24 mouse cellular contexts compared by ENCODE assay signal in the genomic region with DNA sequence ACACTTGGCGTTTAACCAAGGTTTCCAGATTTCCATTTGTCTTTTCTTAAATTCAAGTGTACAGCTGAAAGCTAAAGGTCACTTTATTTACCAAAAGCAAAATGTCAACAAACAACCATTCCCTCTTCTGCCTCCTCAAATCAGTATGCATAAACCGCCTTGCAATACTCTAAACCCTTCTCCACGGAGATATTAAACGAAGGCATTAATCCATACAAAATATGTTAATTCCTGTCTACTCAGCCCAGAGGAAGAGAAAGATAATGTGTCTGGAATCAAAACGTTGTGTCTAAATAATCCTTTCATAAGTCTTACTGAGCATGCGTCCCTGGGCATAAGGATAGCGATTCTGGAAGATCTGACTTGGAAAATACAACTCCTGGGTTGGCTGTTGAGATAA.
"Had no signal": no experiment of that assay in that cellular context is flagged by ENCODE, and none has a peak within 500 bp of the region (broad histone marks: within the 10 kb centered on the region; RNA-seq: fewer than 3 reads in every experiment).

No protein-coding gene starts in this region.

- H3K27ac ChIP-seq: intestine, embryonic 15.5 days; kidney, embryonic 15.5 days; left cerebral cortex, adult 2 months; limb, embryonic 12.5 days; limb, embryonic 15.5 days; liver, embryonic 14.5 days; macrophage; neural tube, embryonic 12.5 days; neural tube, embryonic 15.5 days had no signal

- H3K9me3 ChIP-seq: intestine, embryonic 15.5 days; kidney, embryonic 15.5 days; limb, embryonic 12.5 days; limb, embryonic 15.5 days; neural tube, embryonic 12.5 days; neural tube, embryonic 15.5 days had no signal

- H3K9ac ChIP-seq: intestine, embryonic 15.5 days; kidney, embryonic 15.5 days; limb, embryonic 12.5 days; limb, embryonic 15.5 days; liver, embryonic 14.5 days; liver, postnatal 0 days; lung, embryonic 14.5 days; neural tube, embryonic 12.5 days; neural tube, embryonic 15.5 days had no signal

- H3K27me3 ChIP-seq: intestine, embryonic 15.5 days; kidney, embryonic 15.5 days; limb, embryonic 12.5 days; limb, embryonic 15.5 days; neural tube, embryonic 12.5 days; neural tube, embryonic 15.5 days had no signal

- H3K36me3 ChIP-seq: intestine, embryonic 15.5 days; kidney, embryonic 15.5 days; limb, embryonic 12.5 days; limb, embryonic 15.5 days; neural tube, embryonic 12.5 days; neural tube, embryonic 15.5 days had no signal

- DNase-seq: kidney, adult 11 months; kidney, adult 8-10 months; kidney, postnatal 10 days; kidney, postnatal 36 days; layer of hippocampus, postnatal 36 days; left cerebral cortex, postnatal 4 days; liver, postnatal 0 days; lung, embryonic 14.5 days; right cerebral cortex, adult 18-20 months; right cerebral cortex, postnatal 14 days; spleen, adult 18-20 months; thymus, adult 18-20 months; thymus, postnatal 36 days had no signal

- H3K4me3 ChIP-seq: intestine, embryonic 15.5 days; kidney, embryonic 15.5 days; left cerebral cortex, adult 2 months; limb, embryonic 12.5 days; limb, embryonic 15.5 days; neural tube, embryonic 12.5 days; neural tube, embryonic 15.5 days had no signal

- H3K4me2 ChIP-seq: intestine, embryonic 15.5 days; kidney, embryonic 15.5 days; limb, embryonic 12.5 days; limb, embryonic 15.5 days; liver, embryonic 11.5 days; lung, embryonic 14.5 days; neural tube, embryonic 12.5 days; neural tube, embryonic 15.5 days had no signal

- H3K4me1 ChIP-seq: intestine, embryonic 15.5 days; kidney, embryonic 15.5 days; limb, embryonic 12.5 days; limb, embryonic 15.5 days; neural tube, embryonic 12.5 days; neural tube, embryonic 15.5 days had no signal

- ATAC-seq: intestine, embryonic 15.5 days; liver, postnatal 0 days; lung, postnatal 0 days had no signal
